Mouse (Mus musculus) gastrocnemius, adult 8-10 months (tissue): ENCODE results near the gene Olfr1057. TPM values are rescaled to one million over a fixed set of nuclear protein-coding genes. Genes with fewer than 3 reads are reported as not detected.
"Not testable (repeated sequence)": the region's sequence is repeated elsewhere in the genome, so short reads cannot be mapped to it uniquely, and the experiment has no call there.

ENCODE experiments used
- DNase-seq, 2 experiments: peaks; one replicate each; pipeline ENCODE4 v3.0.0; 2022; ENCODE audit warnings: low spot score in 2 of 2
- total RNA-seq, 4 experiments: library from RNA; stranded (reverse); gene quantifications; 2 replicates each; pipeline ENCODE4 v1.2.4; 2022

Olfr1057 gene
- total RNA-seq, result not detected

DNA sequence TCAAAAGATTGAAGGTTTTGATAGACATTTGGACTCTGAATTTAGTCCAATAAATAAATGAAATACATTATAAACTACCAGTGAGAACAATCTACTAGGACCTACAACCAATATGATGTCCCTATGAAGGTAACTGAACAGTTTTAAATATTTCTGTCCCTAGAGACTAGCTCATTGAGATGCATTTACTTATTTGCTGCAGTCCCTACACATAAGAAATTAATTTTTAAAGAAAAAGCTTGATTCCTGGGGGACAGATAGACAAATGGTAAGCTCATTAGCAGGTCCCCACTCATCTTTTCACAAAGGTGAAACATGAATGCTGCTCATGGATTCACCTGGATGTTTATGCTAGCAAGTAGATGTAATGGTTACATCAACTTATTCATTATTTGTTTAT lies at the start of gene Olfr1057:
Gene Olfr1057 (minus strand): TSS at position 101 of the 400 bp plus-strand sequence.
- no peak for DNase-seq

- DNase-seq, result not testable (repeated sequence)
Measured at GRCm38 (mm10) chr2:86426649-86427048, 48.5 kb upstream of the Olfr1057 start, which contains the start of gene Olfr1062. Gene Olfr1062 (minus strand): TSS chr2:86426749.

DNA sequence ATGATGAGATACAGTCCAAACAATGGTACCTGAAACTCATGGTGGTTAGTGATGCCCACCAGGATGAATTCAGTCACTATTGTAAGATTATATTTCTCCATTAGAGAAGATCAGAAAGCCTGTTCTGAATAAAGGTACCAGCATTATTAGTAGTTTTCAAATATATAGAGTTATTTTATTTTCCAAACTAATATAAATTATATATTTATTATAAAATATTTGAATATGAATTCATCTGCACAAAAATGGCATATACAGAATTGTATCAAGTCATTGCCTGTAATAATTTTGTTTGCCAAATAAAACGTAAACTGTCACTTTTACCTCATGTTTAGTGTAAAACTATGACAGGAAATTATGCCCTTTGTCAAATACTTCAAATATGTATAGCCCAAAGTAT lies 35.8 kb upstream of the Olfr1057 start, which contains the start of gene Olfr1061:
Gene Olfr1061 (minus strand): TSS at position 101 of the 400 bp plus-strand sequence.
- no peak for DNase-seq

DNA sequence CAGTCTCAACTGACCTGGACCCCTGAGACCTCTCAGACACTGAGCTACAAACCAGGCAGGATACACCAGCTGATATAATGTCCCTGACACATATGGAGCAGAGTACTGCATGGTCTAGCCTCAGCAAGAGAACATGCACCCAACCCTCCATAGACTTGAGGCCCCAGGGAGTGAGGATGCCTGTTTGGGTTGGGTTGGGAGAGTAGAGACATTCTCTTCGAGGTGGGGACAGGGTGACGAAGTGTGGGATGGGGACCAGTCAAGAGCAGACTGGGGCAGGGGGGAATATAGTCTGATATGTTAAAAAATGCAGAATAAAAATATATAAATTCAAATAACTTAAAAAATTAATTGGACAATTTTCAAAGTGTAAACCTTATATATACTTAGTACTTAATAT lies 16.9 kb upstream of the Olfr1057 start:
- no peak for DNase-seq

DNA sequence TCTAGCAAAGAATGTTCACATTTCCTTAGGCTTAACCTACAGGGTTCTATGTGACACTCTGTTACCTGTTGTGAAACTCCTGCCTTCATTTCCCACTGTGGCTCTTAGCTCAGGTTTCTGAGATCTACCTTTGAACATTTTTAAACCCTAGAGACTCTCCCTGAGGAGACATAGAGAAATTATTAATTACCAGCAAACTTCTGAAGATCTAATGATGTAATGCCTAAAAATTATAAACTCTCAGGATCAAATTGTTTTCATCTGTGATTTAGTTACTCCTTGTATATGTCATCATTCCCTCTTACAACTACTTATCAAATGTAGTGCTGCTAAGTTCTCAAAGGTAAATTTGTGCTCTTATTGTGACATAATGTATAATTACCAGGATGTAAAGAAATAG lies 10.3 kb upstream of the Olfr1057 start, which contains the start of gene Olfr1058:
Gene Olfr1058 (minus strand): TSS at position 101 of the 400 bp plus-strand sequence.
- not testable (repeated sequence) for DNase-seq

DNA sequence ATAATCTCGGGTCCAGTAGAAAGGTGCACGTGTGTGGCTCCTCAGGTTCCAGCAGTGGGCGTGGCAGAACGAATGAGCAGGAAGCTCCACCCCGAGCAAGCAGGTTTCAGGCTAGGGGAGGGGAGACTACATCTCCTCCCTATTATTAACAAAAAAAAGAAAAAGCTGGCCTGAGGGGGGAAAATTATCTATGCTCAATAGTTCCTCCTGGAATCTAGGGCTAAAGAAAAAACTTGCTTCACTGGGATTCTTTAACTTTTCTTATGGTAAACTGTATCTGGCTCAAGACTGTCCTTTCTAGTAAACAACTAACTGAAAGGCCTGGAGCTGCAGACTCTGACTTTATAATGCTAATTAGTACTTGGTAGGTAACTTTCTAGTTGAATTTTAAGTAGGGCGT lies 11.9 kb downstream of the Olfr1057 start:
- DNase-seq, result not testable (repeated sequence)

GRCm38 (mm10) chr2:86362369-86362768 lies 15.8 kb downstream of the Olfr1057 start, which contains the start of gene Olfr1056:
Gene Olfr1056 (minus strand): TSS chr2:86362469.
- no peak for DNase-seq

GRCm38 (mm10) chr2:86351751-86352150 lies 26.4 kb downstream of the Olfr1057 start:
- not testable (repeated sequence) for DNase-seq

GRCm38 (mm10) chr2:86350184-86350583 lies 28.0 kb downstream of the Olfr1057 start, which contains the start of gene Olfr1055:
Gene Olfr1055 (minus strand): TSS chr2:86350284.
- DNase-seq, result no peak

GRCm38 (mm10) chr2:86335333-86335732 lies 42.9 kb downstream of the Olfr1057 start, which contains the start of gene Olfr1054:
Gene Olfr1054 (minus strand): TSS chr2:86335433.
- DNase-seq, result no peak

Other genes with a start within 250 kb of the Olfr1057 start
- not detected for gene Olfr1039, start 242.5 kb downstream of the Olfr1057 start, total RNA-seq
- not detected for gene Olfr1040, start 231.7 kb downstream of the Olfr1057 start, total RNA-seq
- gene Olfr1042, start 216.6 kb downstream of the Olfr1057 start, total RNA-seq, result not detected
- gene Olfr1043, start 210.9 kb downstream of the Olfr1057 start, total RNA-seq, result not detected
- not detected for gene Olfr1044, start 200.6 kb downstream of the Olfr1057 start, total RNA-seq
- not detected for gene Olfr52, start 192.7 kb downstream of the Olfr1057 start, total RNA-seq
- not detected for gene Olfr1045, start 175.4 kb downstream of the Olfr1057 start, total RNA-seq
- not detected for gene Olfr1046, start 159.1 kb downstream of the Olfr1057 start, total RNA-seq
- not detected for gene Olfr1047, start 147.0 kb downstream of the Olfr1057 start, total RNA-seq
- not detected for gene Olfr1048, start 138.1 kb downstream of the Olfr1057 start, total RNA-seq
- gene Olfr1049, start 120.1 kb downstream of the Olfr1057 start, total RNA-seq, result not detected
- not detected for gene Olfr1051, start 99.3 kb downstream of the Olfr1057 start, total RNA-seq
- gene Olfr1052, start 85.9 kb downstream of the Olfr1057 start, total RNA-seq, result not detected
- gene Olfr1053, start 63.1 kb downstream of the Olfr1057 start, total RNA-seq, result not detected
- not detected for gene Olfr1054, start 43.0 kb downstream of the Olfr1057 start, total RNA-seq
- gene Olfr1055, start 28.1 kb downstream of the Olfr1057 start, total RNA-seq, result not detected
- not detected for gene Olfr1056, start 15.9 kb downstream of the Olfr1057 start, total RNA-seq
- not detected for gene Olfr1058, start 10.2 kb upstream of the Olfr1057 start, total RNA-seq
- not detected for gene Olfr1061, start 35.7 kb upstream of the Olfr1057 start, total RNA-seq
- not detected for gene Olfr1062, start 48.4 kb upstream of the Olfr1057 start, total RNA-seq
- not detected for gene Olfr1065, start 72.2 kb upstream of the Olfr1057 start, total RNA-seq
- gene Olfr1066, start 77.9 kb upstream of the Olfr1057 start, total RNA-seq, result not detected
- gene Olfr228, start 109.0 kb upstream of the Olfr1057 start, total RNA-seq, result not detected
- not detected for gene Olfr1076, start 130.1 kb upstream of the Olfr1057 start, total RNA-seq
- not detected for gene Olfr1079, start 164.1 kb upstream of the Olfr1057 start, total RNA-seq
- not detected for gene Olfr1080, start 179.8 kb upstream of the Olfr1057 start, total RNA-seq
- gene Olfr1082, start 220.6 kb upstream of the Olfr1057 start, total RNA-seq, result not detected